Mouse (Mus musculus): Measurements from ENCODE around the gene Tnfsf13b. TPM values are rescaled to one million over a fixed set of nuclear protein-coding genes. Genes with fewer than 3 reads are reported as not detected.

The Tnfsf13b gene
- polyA plus RNA-seq, 1 experiment from 2014 or later = 0.10 TPM

- no peaks in the 10 kb centered on the region for H3K4me1 ChIP-seq
- WGBS = 79% methylated on average over 11 of the region's 11 CpGs
- no peaks in the 10 kb centered on the region for H3K36me3 ChIP-seq
- DNase-seq (ENCODE audit: low spot score) = no peak
- no peak overlapping the region for H3K4me3 ChIP-seq
- H3K27ac ChIP-seq = no peak overlapping the region
- no peaks in the 10 kb centered on the region for H3K9me3 ChIP-seq
- H3K27me3 ChIP-seq (ENCODE audit: insufficient read depth, poor library complexity, severe bottlenecking) = no peaks in the 10 kb centered on the region
Measured at GRCm38 (mm10) chr8:10066906-10067305, 60.6 kb downstream of the Tnfsf13b start.

- WGBS = 87% methylated on average over 7 of the region's 7 CpGs
- no peak overlapping the region for H3K27ac ChIP-seq
Measured at GRCm38 (mm10) chr8:10067775-10068174, 61.5 kb downstream of the Tnfsf13b start.

DNA sequence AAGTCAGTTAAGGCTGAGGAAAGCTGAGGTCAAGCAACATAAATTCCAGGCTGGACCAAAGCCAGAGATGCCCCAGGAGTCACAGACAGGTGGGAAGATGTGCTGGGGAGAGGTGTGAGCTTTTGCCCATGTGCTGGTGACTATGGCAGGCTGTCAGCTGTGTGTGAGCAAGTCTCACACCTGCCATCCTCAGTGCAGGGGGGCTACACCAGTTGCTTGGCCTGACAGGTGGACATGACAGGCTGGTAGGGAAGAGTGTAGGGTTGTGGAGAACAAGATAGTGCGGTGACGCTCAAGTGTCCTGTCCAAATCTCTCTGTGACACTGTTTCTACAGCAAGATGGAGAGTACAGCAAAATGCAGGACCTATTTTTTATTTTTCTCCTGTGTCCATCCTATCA lies 66.1 kb downstream of the Tnfsf13b start:
- H3K36me3 ChIP-seq = no peaks in the 10 kb centered on the region

More at GRCm38 (mm10) chr8:10067775-10068174, 61.5 kb downstream of the Tnfsf13b start:
- Histone ChIP-seq H3K4me1 (no peaks in the 10 kb centered on the region), H3K36me3 (no peaks in the 10 kb centered on the region), H3K27me3 (ENCODE audit: insufficient read depth, poor library complexity, severe bottlenecking) (no peaks in the 10 kb centered on the region), H3K9me3 (no peaks in the 10 kb centered on the region), H3K4me3 (no peak overlapping the region)
- no peak for DNase-seq (ENCODE audit: low spot score)

More for the DNA sequence above, 66.1 kb downstream of the Tnfsf13b start:
- no peak overlapping the region for H3K27ac ChIP-seq
- H3K4me1 ChIP-seq = no peaks in the 10 kb centered on the region
- no peaks in the 10 kb centered on the region for H3K9me3 ChIP-seq
- 79% methylated on average over 2 of the region's 2 CpGs for WGBS
- H3K27me3 ChIP-seq (ENCODE audit: insufficient read depth, poor library complexity, severe bottlenecking) = no peaks in the 10 kb centered on the region
- H3K4me3 ChIP-seq = no peak overlapping the region
- DNase-seq (ENCODE audit: low spot score) = no peak

Other genes starting within 250 kb of the Tnfsf13b start
- gene Fam155a, start 235.3 kb upstream of the Tnfsf13b start, polyA plus RNA-seq (2016; fragmentation: Nextera tagmentation; extraction: Ambion mirVana) = 0.11 and 0.15 TPM in 2 replicates
- not detected in 2 replicates for gene Gm10217, start 142.2 kb upstream of the Tnfsf13b start, polyA plus RNA-seq (2016; fragmentation: Nextera tagmentation; extraction: Ambion mirVana)
- 5.5 and 5.8 TPM in 2 replicates for gene Lig4, start 28.8 kb upstream of the Tnfsf13b start, polyA plus RNA-seq (2016; fragmentation: Nextera tagmentation; extraction: Ambion mirVana)
- 14.2 TPM in 2 replicates for gene Abhd13, start 28.8 kb upstream of the Tnfsf13b start, polyA plus RNA-seq (2016; fragmentation: Nextera tagmentation; extraction: Ambion mirVana)
- gene Myo16, start 147.4 kb downstream of the Tnfsf13b start, polyA plus RNA-seq (2016; fragmentation: Nextera tagmentation; extraction: Ambion mirVana) = 2.2 and 4.6 TPM in 2 replicates

All from heart, embryonic 10.5 days (tissue).